Mouse (Mus musculus) 416B (cell line): ENCODE data around the gene 1700029P11Rik.
"Not testable (repeated sequence)": the region's sequence is repeated elsewhere in the genome, so short reads cannot be mapped to it uniquely, and the experiment has no call there.

Experiments used
- DNase-seq: peaks from one replicate; pipeline ENCODE4 v3.0.0; 2011; ENCODE audit warnings: low read depth

1700029P11Rik gene

DNA sequence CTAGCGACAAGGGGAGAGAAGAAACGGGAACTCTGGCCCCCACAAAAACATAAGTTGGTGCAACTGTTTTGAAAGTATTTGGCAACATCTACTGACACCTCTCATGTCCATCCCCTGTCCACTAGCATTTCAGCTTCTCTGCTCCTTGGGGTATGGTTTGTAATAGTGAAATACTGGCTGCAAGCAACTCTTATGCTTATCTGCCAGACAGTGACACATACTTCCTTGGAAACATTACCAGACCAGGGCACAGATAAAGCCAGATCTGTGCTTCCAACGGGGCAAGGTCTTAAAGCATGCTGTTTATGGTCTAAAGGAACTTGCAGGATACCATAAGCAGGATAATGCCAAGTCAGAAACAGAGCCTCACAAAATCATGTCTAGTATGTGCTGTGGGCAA, 21.4 kb upstream of the 1700029P11Rik start:
- DNase-seq = peak; percentile 70

- DNase-seq = peak; percentile 98
These were observed 19.9 kb upstream of the 1700029P11Rik start, which contains the start of gene Pmm1 for GRCm38 (mm10) chr15:81960171-81961077. TSS of gene Pmm1 (minus strand) at chr15:81960930.

GRCm38 (mm10) chr15:81961078-81961451, 19.3 kb upstream of the 1700029P11Rik start:
- no peak for DNase-seq

GRCm38 (mm10) chr15:81964262-81964661, 16.1 kb upstream of the 1700029P11Rik start:
- no peak for DNase-seq

DNA sequence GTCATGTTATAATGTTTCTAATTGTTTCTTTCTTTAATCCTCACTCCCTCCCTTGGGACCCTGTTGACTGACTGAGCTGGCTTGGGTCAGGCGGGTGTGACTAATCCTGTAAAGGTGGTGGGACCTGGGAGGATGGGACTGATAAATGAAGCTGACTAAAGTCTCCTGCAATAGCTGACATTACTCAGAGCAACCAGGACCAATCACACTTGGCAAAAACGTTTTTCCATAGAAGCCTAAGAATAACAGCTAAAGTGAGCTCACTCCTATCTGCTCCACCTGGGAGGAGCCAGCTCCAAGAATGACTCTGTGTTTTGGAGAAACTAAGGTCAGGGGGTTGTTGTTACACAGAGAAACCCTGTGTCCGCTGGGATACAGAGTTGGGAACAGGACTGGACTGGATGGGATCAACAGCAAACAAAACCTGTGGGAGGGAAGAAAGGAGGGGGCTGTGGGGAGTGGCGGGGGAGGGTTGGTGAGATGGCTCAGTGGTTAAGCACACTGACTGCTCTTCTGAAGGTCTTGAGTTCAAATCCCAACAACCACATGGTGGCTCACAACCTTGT, 15.3 kb upstream of the 1700029P11Rik start:
- no peak for DNase-seq

- DNase-seq = peak; percentile 60
These were observed 14.1 kb upstream of the 1700029P11Rik start for GRCm38 (mm10) chr15:81966062-81966829.

DNA sequence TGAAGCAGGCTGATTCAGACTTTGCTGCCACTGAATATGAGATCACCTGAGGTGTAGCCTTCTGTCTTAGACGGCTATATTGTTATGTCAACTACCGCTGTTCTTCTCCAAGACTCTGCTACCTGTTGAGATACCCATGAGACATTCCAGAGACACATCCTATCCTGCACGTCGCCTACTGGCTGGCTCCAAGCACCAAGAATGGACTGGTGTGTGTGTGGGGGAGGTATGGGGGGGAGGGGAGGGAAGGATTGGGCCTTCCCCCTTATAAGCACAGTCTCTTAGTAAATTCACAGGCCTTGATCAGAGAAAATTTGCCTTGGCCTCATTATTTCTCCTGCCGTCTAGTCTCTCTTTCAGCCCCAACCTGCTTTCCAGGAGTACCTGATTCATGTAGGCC, 12.5 kb upstream of the 1700029P11Rik start:
- DNase-seq = no peak

DNA sequence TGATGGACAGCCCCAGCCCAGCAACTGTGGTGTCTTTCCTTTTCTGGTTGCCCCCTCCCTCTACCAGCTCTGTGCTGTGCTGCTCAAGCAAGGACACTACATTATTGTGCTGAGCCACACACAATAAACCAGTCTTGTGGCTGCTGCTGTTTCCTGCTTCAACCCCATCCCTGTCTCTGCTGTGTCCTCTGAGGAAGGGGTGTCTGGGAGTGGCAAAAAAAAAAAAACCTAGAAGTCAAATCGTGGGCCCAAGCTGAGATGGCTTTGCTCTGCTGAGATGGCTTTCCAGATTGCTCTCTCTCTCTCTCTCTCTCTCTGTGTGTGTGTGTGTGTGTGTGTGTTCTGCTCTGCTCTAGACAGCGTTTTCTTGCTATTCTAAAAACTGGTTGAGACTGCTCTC, 11.9 kb upstream of the 1700029P11Rik start:
- DNase-seq = peak; percentile 61

- peak; percentile 87 for DNase-seq
These were observed 11.2 kb upstream of the 1700029P11Rik start for GRCm38 (mm10) chr15:81969173-81969572.

- not testable (repeated sequence) for DNase-seq
These were observed 10.7 kb upstream of the 1700029P11Rik start for GRCm38 (mm10) chr15:81969635-81970034.

DNA sequence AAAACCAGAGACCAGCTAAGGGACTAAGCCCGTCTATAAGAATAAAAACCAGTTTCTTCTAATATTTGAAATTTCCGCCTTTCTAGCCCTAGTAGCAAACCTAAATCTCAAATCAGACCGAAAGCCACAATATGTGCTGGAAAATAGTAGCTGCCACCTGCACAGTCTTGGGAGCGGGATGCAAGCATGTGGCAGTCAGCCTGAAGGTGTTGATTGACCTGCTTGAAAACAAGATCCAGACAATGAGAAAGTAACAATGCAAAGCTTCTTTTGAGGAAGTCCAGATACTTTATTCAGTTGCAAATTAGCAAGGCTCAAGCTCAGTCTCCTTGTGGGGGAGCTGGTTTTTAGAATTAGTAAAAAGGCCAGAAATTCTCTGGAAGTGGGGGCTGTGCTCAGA, 9.8 kb upstream of the 1700029P11Rik start:
- DNase-seq = not testable (repeated sequence)

GRCm38 (mm10) chr15:81975156-81975555, 5.2 kb upstream of the 1700029P11Rik start:
- not testable (repeated sequence) for DNase-seq

- no peak for DNase-seq
These were observed 1.8 kb downstream of the 1700029P11Rik start for GRCm38 (mm10) chr15:81982173-81982572.

DNA sequence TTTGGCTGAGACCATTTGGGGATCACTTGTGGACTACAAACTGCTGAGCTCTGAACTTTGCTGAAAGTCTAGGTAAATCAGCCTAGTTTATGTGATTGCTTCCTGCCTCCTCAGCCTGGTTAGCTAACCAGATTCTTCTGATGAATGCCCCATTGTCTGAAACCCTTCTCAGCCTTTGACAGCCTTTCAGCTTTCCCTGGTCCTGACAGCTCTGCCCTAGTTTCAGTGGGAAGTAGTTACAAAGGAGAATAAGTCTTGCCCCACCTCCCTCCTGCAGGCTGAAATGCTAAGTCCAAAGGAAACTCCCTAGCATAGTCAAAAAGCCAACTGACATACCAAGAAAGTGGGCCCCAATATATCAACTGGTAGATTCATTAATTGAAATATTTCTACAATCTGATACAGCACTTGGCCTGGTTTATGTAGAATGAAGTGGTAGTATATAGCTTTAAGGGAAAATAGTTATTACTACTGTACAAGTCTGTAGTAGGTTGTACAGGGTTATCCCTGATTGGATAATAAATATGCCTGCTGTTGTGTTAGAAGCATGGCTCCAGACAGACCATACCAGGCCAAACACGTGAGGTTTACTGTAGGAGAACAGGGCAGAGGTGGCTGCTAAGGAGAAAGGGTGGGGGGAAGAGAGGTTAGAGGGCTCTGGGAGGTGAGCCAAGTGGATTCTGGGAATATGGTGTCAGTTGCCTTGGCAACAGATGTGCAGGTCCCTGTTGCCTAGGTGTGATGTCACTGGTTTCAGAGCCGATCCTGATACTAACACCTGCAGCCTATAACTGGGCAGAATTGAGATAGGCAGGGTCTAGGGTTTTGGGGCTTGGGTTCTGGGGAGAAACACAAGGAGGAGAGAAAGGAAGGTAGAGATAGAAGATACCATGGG, 5.2 kb downstream of the 1700029P11Rik start:
- no peak for DNase-seq

- no peak for DNase-seq
These were observed 7.3 kb downstream of the 1700029P11Rik start, which contains the start of gene Xrcc6 for GRCm38 (mm10) chr15:81987646-81988045. TSS of gene Xrcc6 (plus strand) at chr15:81987835.

DNA sequence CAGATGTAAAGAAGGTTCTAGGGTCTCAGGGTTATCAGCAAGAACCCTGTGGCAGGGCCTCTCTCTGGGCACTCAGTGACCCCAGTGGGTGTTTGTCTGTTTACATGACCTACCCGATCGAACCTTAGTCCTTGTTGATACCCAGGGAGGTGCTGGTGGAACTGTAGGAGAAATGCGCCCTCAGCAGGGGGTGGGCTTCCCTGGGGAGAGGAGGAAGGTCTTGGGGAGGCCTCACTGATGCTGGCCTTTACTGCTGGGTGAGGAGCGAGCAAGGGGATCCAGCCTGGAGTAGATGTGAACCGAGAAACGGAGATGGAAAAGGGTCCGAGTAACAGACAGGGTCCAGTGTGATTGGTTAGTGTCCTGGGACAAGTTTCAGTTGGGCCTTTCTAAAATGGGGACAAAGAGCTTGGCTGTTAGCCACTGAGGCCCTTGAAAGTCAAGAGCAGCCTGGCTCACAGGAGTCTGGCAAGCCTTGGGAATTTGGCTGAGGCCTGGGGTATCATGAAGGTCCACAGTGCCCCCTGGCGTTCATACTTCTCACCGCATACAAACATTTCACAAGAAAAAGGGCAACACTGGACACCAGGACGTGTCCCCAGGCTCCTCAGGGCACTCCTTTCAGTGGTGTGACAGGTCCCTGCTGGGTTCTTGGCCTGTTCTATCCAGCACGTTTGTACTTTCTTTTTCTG, 9.2 kb downstream of the 1700029P11Rik start:
- peak; percentile 90 for DNase-seq

DNA sequence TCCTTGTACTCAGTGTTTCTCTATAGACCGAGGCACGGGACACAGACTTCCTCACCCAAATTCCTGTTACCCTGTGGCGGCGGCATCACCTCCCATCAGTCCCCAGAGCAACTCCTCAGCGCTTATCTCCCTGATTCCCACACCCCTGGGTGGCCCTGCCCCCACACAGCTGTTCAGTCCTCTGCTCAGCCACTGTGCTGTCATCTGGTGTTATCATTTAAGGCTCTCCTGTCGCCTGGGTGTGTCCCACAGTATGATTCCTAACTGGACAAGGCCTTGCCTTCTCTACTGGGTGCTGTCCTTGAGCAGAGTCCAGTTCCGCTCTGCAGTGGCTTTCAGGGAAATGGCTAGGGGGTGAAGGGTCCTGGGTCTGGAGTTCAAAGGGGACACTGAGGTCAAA, 10.2 kb downstream of the 1700029P11Rik start:
- DNase-seq = no peak

- DNase-seq = no peak
These were observed 13.7 kb downstream of the 1700029P11Rik start for GRCm38 (mm10) chr15:81993992-81994391.

DNA sequence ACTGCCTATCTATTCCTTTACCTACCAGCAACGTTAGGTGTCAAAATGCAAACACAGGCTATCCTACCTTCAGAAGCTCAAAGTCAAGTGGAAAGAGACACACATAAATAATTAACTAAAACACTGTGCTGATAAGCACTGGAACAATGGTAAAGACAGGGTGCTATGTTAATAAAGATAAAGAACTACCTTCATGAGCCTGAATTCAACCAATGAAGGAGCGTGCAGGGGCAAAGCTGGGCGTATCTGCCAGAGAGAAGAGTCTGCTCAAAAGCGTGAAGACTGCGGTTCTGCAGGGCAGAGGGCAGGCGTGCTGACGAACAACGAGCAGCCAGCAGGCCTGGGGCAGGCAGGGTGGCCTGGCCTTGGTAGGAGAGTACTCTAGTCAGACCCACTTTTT, 23.9 kb downstream of the 1700029P11Rik start:
- DNase-seq = no peak

DNA sequence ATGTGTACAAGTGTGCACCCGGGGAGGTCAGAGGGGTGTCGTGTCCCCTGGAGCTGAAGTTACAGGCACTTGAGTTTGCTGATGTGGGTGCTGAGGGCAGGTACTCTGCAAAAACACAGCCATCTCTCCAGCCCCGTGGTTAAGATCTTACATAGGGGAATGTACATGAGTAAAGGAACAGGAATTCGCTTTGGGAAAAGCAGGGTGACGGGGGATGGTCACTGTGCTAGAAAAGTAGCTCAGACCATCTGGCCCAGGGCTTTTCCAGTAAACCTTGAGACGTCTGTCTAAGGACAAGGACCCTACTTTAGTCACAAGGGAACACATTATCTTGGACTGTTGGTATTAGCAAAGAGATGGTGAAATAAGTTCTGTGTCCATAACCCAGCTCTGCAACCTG, 31.6 kb downstream of the 1700029P11Rik start:
- DNase-seq = no peak
